Mouse (Mus musculus) forebrain, embryonic 11.5 days (tissue): Measurements from ENCODE around the gene Sinhcaf. TPM values are rescaled to one million over a fixed set of nuclear protein-coding genes. Genes with fewer than 3 reads are reported as not detected.
A peak's percentile ranks its signal among the peaks of the same experiment; 100 is the strongest.
"Not testable (repeated sequence)": the region's sequence is repeated elsewhere in the genome, so short reads cannot be mapped to it uniquely, and the experiment has no call there.

Experiments
- ATAC-seq: fragments of 200-750 bp; cut with Nextera tagmentation; replicated peaks from 2 replicates; pipeline ENCODE4 v1.8.0; 2017; ENCODE audit warnings: moderate TSS enrichment; ENCODE audit not compliant: low FRiP score
- DNase-seq: peaks from one replicate; pipeline ENCODE4 v3.0.0-alpha.2; 2017; ENCODE audit warnings: low spot score
- H3K27ac ChIP-seq: fragments of 300-500 bp; sonication (generic); 2 replicates; pipeline ENCODE4 v1.5.1; 2014; ENCODE audit warnings: low read depth, low read length
- H3K27me3 ChIP-seq: fragments of 300-500 bp; sonication (generic); 2 replicates; pipeline ENCODE4 v1.6.1; 2014; ENCODE audit warnings: mild to moderate bottlenecking, low read length, mixed read lengths; ENCODE audit not compliant: control insufficient read depth, insufficient read depth
- H3K36me3 ChIP-seq: fragments of 300-500 bp; sonication (generic); 2 replicates; pipeline ENCODE4 v1.6.1; 2014; ENCODE audit warnings: mild to moderate bottlenecking, low read length, moderate library complexity, mixed read lengths; ENCODE audit not compliant: control insufficient read depth, insufficient read depth
- H3K4me1 ChIP-seq: fragments of 300-500 bp; sonication (generic); replicated peaks from 2 replicates; pipeline ENCODE4 v1.6.1; 2014; ENCODE audit warnings: low read length, mixed read lengths; ENCODE audit not compliant: control insufficient read depth, insufficient read depth
- H3K4me2 ChIP-seq: fragments of 300-500 bp; sonication (generic); 2 replicates; pipeline ENCODE4 v1.6.1; 2014; ENCODE audit warnings: low read depth, mild to moderate bottlenecking, low read length, moderate library complexity, mixed read lengths; ENCODE audit not compliant: severe bottlenecking
- H3K4me3 ChIP-seq: fragments of 300-500 bp; sonication (generic); 2 replicates; pipeline ENCODE4 v1.5.1; 2014; ENCODE audit warnings: low read depth, low read length
- H3K9ac ChIP-seq: fragments of 300-500 bp; sonication (generic); 2 replicates; pipeline ENCODE4 v1.6.1; 2014; ENCODE audit warnings: low read length
- H3K9me3 ChIP-seq: fragments of 300-500 bp; sonication (generic); 2 replicates; pipeline ENCODE4 v1.6.1; 2016; ENCODE audit warnings: low read length, mixed read lengths; ENCODE audit not compliant: control insufficient read depth
- WGBS: fragments of 180-500 bp; shearing (Covaris S2); extraction: QIAGEN DNeasy Blood & Tissue Kit; methylation state at CpG from one replicate; pipeline ENCODE4 v1.1.7; 2014; 5-methylcytosine and 5-hydroxymethylcytosine counted together
- polyA plus RNA-seq: library from polyadenylated mRNA; unstranded; fragments of >200 nt; fragmentation: Nextera tagmentation; extraction: Ambion mirVana; gene quantifications from 2 replicates; pipeline ENCODE4 v1.2.1, GENCODE M21; 2014

The Sinhcaf gene
- polyA plus RNA-seq, 1 experiment from 2014 or later = 305 TPM

DNA sequence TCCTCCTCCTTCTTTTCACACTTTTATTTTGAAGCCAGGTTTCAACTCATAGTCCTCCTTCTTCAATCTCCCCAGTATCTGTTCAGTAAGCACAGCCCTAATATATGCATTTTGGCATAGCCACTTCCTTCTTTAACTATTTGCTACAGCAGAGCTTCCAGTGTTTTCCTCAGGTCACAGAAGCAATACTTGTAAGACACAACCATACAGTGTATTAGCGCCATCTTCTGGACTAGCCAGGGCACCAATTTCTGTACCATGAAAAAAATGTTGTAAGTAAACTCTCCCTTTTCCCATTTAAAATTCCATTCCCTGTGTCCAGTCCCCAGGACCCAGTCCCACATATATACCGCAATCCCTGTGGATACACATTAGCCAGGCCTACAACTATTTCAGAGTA is 32.3 kb downstream of the Sinhcaf start:
- WGBS = 13% methylated on average over 2 of the region's 2 CpGs
- no peaks in the 10 kb centered on the region for H3K27me3 ChIP-seq
- no peak overlapping the region for H3K9ac ChIP-seq
- H3K4me3 ChIP-seq = no peak overlapping the region
- no peak overlapping the region for H3K4me2 ChIP-seq
- H3K4me1 ChIP-seq = peaks cover 2% of the 10 kb centered on the region; the same call in 1 of the 2 replicates
- no peaks in the 10 kb centered on the region for H3K9me3 ChIP-seq
- ATAC-seq (0 out of 2 replicates have a peak, but pooled peaks have one; percentile 8), DNase-seq (peak; percentile 60)
- no peak overlapping the region for H3K27ac ChIP-seq
- H3K36me3 ChIP-seq = no peaks in the 10 kb centered on the region

DNA sequence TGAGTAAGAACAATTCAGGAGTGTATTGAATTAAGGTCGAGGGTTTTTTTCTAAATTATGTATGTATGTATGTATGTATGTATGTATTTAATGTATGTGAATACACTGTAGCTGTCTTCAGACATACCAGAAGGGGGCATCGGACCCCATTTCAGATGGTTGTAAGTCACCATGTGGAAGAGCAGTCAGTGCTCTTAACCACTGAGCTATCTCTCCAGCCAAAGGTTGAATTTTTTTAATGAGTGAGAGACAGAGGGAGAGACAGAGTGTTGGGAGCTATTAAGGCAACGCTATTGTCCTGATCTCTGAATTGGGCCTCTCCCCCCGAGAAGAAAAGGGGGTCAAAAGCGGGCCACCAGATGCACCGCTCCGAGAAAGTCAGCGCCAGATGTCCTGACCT is 34.4 kb downstream of the Sinhcaf start:
- WGBS = 77% methylated on average over 8 of the region's 8 CpGs
- H3K4me1 ChIP-seq, H3K9me3 ChIP-seq, DNase-seq, H3K4me3 ChIP-seq, ATAC-seq, H3K27me3 ChIP-seq, H3K4me2 ChIP-seq, H3K36me3 ChIP-seq, H3K9ac ChIP-seq, H3K27ac ChIP-seq: not testable (repeated sequence)

DNA sequence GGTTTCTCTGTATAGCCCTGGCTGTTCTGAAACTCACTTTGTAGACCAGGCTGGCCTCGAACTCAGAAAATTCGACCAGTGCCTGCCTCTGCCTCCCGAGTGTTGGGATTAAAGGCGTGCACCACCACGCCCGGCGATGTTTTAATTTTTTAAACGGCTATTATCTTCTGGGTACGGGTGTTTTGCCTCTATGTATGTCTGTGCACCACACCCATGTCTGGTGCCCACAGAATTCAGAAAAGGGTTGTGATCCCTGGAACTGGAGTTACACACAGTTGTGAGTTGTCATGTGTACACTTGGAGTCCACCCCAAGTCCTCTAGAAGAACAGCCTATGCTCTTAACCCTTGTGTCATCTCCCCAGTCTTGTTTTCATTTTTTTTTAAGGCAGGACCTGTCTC is 39.3 kb downstream of the Sinhcaf start:
- no peak overlapping the region for H3K9ac ChIP-seq
- no peaks in the 10 kb centered on the region for H3K9me3 ChIP-seq
- no peaks in the 10 kb centered on the region for H3K4me1 ChIP-seq
- no peak overlapping the region for H3K4me2 ChIP-seq
- H3K36me3 ChIP-seq = no peaks in the 10 kb centered on the region
- DNase-seq = no peak
- H3K4me3 ChIP-seq = no peak overlapping the region
- 91% methylated on average over 9 of the region's 9 CpGs for WGBS
- no peaks in the 10 kb centered on the region for H3K27me3 ChIP-seq
- ATAC-seq = no peak
- H3K27ac ChIP-seq = no peak overlapping the region

DNA sequence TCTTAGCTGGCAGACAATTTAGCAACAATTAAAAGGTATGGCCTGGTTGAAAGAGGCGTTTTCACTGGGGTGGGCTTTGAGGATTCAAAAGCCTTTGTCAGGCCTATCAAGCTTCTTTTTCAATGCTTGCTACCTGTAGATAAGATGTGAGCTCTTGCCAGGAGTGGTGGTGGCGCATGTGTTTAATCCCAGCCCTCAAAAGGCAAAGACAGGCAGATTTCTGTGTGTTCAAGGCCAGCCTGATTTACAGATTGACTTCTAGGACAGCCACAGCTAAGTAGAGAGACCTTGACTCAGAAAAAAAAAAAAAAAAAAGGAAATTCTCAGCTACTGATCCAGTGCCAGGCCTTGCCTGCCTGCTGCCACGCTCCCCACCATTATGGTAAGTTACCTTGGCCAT is 43.5 kb downstream of the Sinhcaf start:
- no peak for ATAC-seq
- 71% methylated on average over 3 of the region's 3 CpGs for whole genome bisulfite sequencing

DNA sequence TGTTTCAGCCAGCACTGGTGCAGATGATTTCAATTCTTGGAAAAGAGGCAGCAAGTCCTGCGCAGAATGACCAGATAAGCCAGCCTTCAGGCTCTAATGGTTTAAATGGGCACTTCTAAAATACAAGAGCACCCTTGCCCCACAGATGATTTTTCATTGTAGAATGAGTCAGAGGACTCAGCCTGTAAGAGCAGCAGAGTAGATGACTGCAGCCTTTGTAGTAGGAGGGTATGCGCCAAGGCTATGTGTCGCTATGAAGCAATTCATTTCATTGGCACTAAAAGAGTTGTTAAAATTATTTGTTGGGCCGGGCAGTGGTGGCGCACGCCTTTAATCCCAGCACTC is 49.8 kb downstream of the Sinhcaf start:
- H3K9ac ChIP-seq = peak overlapping the region; percentile 79
- H3K4me3 ChIP-seq = peak overlapping the region; percentile 73
- no peaks in the 10 kb centered on the region; the same call in 1 of the 2 replicates for H3K4me1 ChIP-seq
- ATAC-seq (peak; percentile 20; the same call in 1 of the 2 replicates), DNase-seq (no peak)
- H3K27ac ChIP-seq = peak overlapping the region; percentile 85
- peak overlapping the region; percentile 86 for H3K4me2 ChIP-seq
- H3K36me3 ChIP-seq = no peaks in the 10 kb centered on the region
- WGBS = 55% methylated on average over 6 of the region's 6 CpGs
- no peaks in the 10 kb centered on the region for H3K27me3 ChIP-seq
- no peaks in the 10 kb centered on the region for H3K9me3 ChIP-seq

More for the DNA sequence above, 43.5 kb downstream of the Sinhcaf start:
- Histone ChIP-seq H3K27me3 (no peaks in the 10 kb centered on the region), H3K36me3 (no peaks in the 10 kb centered on the region), H3K4me3 (no peak overlapping the region), H3K9me3 (no peaks in the 10 kb centered on the region), H3K4me1 (no peaks in the 10 kb centered on the region), H3K27ac (no peak overlapping the region), H3K9ac (no peak overlapping the region), H3K4me2 (no peak overlapping the region)
- DNase-seq = no peak

DNA sequence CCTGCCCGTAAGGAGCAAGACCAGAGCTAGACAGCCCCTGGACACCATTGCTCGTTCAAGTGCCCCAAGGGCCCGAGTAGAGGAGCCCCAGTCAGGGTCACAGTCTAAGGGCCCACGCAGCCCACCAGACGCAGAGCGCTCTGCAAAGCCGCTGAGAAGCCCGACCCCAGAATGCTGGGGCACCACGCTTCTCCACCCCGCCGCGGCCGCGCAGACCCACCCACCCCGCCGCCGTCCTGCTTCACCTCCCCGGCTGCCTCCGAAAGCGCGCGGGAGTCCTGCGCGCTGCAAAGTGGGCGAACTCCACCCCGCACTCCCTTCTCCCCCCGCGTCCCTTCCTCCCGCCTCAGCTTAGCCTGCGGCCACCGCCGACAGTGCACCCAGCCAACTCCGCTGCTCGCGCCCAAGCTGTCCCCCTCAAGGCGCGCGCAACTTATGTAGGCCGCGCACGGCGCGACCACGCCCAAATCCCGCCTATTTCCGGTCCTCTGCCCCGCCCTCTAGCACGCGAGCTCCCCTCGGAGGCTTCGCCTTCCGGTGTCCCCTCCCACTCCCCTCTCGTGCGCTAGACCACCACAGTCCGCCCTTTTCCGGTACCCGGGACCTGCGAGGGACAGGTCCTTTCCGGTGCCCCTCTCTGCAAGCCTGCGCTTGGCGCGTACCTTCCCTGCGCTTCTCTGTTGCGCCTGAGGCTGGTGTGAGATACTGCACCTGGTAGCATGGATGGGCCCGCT is 50.3 kb downstream of the Sinhcaf start, which contains the start of gene Caprin2:
Caprin2 (minus strand) TSS at position 465 of the 734 bp plus-strand sequence.
- H3K9ac ChIP-seq = peak within 1 kb of the TSS; percentile 79
- H3K36me3 ChIP-seq = no peaks in the 10 kb centered on the region
- H3K4me3 ChIP-seq = peak within 1 kb of the TSS; percentile 73
- under 1% methylated on average over 65 of the region's 65 CpGs for WGBS
- ATAC-seq (peak; percentile 99), DNase-seq (peak; percentile 98)
- H3K4me1 ChIP-seq = no peaks in the 10 kb centered on the region; the same call in 1 of the 2 replicates
- H3K4me2 ChIP-seq = peak within 1 kb of the TSS; percentile 86
- H3K27ac ChIP-seq = peak within 1 kb of the TSS; percentile 85
- H3K9me3 ChIP-seq = no peaks in the 10 kb centered on the region
- no peaks in the 10 kb centered on the region for H3K27me3 ChIP-seq

DNA sequence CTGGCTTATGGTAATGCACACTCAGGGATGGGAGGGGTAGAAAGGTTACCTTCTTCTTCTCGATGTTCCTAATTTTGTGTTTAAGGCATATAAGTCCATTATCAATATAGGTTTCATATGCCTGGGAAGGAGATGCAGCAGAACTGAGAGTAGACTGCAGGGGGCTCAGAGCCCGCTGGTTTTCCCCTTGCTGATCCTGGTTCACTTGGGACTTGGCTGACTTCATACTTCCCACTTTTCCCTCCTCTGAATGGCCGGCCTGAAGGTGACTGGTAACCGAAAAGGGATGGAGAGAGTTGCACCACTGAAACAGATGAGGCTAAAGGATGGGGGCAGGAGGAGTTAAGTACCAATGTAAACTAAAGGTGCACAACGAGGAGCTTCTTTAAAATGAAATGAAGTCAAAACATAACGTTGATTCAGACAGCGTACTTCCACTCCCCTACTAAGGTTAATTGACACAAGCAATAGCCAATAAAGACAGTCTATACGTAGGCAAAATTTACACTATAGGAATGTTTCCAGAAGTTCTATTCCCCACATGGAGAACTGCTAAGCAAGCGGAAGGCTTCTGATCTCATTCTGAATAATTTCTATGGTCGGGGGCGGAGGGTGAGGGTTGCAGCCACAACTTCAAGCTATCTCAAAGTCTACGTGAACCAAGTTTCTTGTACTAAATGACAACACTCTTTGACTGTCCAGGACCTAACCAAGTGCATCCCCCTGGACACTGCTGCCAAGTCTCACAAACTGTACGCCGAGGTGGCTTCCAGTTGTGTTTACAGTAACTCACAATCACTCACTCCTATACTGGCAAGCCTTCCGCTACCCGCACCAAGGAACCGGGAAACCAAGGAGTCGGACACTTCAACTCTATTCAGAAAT is 51.1 kb downstream of the Sinhcaf start:
- Histone ChIP-seq H3K27ac (no peak overlapping the region; the same call in 1 of the 2 replicates), H3K9ac (peak overlapping the region; percentile 79), H3K36me3 (no peaks in the 10 kb centered on the region), H3K4me2 (peak overlapping the region; percentile 86), H3K27me3 (no peaks in the 10 kb centered on the region), H3K4me3 (peak overlapping the region; percentile 73), H3K4me1 (no peaks in the 10 kb centered on the region; the same call in 1 of the 2 replicates), H3K9me3 (no peaks in the 10 kb centered on the region)
- WGBS = 19% methylated on average over 18 of the region's 18 CpGs
- ATAC-seq (no peak; the same call in 1 of the 2 replicates), DNase-seq (no peak)

DNA sequence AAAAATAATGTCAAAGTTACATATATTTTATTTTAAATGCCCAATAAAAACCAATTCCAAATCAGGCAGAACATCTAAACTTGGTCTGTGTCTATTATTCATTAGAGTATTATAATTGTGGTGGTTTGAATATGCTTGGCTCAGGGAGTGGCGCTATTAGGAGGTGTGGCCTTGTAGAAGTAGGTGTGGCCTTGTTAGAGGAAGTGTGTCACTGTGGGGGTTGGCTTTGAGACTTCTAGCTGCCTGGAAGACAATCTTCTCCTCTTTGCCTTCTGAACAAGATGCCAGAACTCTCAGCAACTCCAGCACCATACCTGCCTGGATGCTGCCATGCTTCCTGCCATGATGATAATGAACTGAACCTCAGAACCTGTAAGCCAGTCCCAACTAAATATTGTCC is 72.4 kb downstream of the Sinhcaf start:
- Histone ChIP-seq H3K4me1 (peaks cover 3% of the 10 kb centered on the region; the same call in 1 of the 2 replicates), H3K27ac (no peak overlapping the region), H3K9me3 (no peaks in the 10 kb centered on the region), H3K27me3 (no peaks in the 10 kb centered on the region), H3K4me2 (no peak overlapping the region), H3K4me3 (no peak overlapping the region), H3K36me3 (no peaks in the 10 kb centered on the region; the same call in 1 of the 2 replicates), H3K9ac (no peak overlapping the region)
- 92% methylated on average over 1 of the region's 1 CpGs for WGBS
- DNase-seq (no peak), ATAC-seq (no peak)
